Mouse (Mus musculus) left cerebral cortex, adult 8-10 months (tissue): Measurements from ENCODE around the gene Thoc3. TPM values are rescaled to one million over a fixed set of nuclear protein-coding genes. Genes with fewer than 3 reads are reported as not detected.
A peak's percentile ranks its signal among the peaks of the same experiment; 100 is the strongest.

Source experiments
- DNase-seq, 2 experiments: peaks; one replicate each; pipeline ENCODE4 v3.0.0; 2022; ENCODE audit warnings: low spot score in 2 of 2
- total RNA-seq, 4 experiments: library from RNA; stranded (reverse); gene quantifications; 2 replicates each; pipeline ENCODE4 v1.2.4; 2022

The Thoc3 gene
- total RNA-seq, 4 experiments from 2014 or later = 31.2 to 37.2 (median 35.5) TPM

DNA sequence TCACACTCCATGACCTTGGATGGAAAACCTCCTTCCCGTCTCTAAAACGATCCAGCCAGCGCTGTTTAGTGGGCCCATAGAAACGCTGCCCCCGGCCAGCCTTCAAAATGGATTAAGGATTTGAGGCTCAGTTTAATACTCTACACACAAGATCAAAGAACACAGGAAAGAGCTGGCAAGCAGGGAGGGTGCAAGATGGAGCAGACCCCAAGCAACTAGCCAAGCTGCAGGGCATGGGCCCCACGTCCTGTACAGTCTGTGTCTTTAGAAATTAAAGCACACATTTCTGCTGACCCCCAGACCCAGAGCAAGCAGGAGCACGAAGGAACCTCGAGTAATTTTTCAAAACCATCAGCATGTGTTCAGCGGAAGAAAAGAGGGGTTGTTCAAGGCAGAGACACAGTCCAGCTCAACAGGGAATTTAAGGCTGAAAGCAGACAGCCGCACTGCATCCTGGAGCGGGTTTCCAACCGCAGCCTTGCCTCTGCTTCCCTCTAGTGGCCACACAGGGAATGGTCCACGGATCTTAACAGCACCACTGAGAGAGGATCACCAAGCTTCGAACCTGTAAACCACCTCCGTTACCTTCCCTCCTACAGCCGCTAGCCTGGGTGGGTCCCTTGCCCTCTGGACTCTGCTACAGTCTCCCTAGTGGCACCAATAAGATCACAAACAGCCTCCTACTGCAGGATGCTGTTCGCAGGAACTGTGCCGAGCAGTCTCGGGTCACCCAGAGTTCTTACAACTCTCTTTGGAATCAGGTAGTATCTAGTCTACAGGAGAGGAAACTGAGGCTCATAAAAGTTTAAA, 21.8 kb downstream of the Thoc3 start:
- peak; percentile 47 to 85 for DNase-seq

DNA sequence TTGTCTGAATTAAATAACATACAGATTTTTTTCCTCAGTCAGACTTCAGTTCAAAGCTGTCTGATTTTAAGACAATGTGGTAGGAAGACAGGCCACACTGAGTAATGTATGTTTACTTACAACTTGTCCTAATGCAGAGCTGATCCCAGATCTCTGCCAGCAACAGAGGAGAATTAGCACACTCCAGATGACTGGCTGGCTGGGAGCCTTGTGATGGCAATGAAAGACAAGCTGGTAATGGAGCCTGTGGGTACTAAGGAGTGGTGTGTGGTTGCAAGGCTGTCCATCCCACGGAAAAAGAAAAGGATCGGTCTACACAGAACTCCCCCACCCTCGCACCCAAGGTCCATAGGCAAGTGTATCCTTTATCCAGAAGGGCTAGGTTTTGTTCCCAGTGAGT, 25.0 kb downstream of the Thoc3 start:
- DNase-seq = no peak

DNA sequence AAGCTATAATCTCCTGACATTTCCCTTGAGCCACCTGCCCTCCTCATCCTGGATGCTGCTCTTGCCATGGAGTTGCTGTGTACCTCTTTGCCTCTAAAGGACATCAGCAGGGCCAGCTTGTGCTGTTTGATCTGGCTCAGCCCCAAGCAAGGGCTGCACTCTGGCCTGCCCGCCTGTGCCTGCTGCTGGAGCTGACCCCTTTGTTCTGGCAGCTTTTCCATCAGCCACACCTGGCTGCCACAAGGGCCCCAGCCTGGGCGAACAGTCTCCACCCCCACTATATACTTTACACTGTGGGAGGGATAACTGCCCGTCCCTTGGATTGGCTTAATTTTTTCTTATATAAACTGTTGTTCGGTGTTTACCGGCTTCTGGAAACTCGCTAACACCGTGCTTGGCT, 28.7 kb downstream of the Thoc3 start:
- DNase-seq = no peak

DNA sequence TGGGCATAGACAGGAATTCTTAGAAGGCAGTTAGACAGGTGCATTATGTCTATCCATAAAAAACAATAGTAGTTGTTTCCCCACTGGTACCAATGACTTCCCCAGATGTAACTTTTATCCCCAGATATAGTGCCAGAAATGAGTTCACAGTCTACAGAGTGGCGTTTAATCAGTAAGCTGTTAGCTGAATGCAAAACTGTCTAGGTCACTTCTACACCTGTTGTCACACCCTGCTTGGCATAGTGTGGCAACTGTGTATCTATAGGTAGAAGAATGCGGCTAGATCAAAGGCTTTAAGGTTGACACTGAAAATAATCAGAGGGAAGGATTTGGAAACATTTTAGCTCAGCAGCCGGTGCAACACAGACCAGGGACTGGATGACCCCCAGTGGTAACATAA, 29.8 kb downstream of the Thoc3 start:
- DNase-seq = no peak

DNA sequence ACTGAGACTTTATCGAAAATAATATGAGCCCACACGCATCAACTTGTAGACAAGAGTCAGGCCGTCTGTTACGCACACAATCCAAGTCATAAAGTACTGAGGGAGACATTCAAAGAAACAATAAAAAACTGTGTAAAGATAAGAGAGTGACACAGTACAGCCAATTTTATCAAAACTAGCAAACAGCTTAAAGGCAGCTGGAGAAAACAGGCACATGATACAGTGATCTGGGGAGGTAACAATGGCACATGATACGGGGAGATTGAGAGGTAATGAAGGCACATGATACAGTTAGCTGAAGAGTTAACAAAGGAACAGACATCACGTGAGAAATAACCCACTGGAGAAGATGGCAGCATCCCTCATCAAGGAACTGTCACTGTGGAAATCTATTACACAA, 31.6 kb downstream of the Thoc3 start:
- no peak for DNase-seq

DNA sequence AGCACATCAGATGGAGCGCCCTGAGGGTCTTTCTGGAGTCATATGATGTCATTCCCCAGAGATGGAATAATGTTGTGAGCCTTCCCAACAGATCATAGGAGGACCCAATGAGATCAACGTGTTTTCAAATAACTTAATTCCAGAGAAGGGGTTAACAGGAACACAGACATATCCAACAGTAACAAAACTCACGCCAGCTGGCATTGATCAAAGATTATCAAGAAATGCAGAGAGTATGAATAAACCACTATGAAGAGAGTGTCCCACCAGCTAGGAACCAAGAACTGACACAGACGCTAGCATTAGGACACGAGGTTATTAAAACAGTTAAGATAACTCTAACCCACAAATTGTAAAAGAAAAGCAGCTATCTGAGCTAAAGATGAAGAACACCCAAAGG, 32.0 kb downstream of the Thoc3 start:
- no peak for DNase-seq

DNA sequence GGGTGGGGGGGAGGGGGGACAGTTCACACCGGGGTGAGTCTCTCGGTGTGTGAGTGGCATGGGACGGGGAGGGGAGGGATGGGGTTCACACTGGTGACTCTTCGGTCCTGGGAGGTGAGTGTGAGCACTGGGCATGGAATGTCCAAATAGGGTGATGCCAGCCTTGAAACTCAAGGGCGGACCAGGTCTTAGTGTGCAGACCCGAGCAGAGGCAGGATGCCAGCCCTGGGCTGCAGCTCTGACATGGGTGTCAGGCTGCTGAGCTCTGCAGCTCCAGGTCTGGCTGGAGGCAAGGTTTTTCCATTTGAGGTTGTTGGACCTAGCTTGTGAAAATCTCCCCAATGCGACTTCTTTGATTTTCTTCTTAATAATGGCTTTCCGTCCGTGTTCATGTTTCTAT, 37.5 kb downstream of the Thoc3 start:
- DNase-seq = no peak

DNA sequence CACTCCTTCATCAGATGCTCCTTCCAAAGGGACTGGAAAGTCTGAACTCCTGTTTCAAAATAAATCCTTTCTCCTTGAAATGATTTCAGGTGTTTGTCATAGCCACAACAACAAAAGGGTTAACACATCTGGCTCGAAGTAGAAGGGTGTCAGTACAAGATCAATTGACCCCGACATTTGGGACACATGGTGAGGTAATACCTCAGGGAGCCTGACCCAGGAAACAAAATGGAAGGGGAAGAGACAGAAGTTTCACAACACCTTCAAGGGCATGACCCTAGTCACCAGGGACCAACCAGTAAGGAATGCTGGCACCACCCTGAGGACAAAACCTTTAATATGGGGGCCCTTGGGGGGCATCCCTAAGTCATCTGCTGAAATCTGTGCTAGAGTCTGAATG, 38.6 kb downstream of the Thoc3 start:
- no peak for DNase-seq

DNA sequence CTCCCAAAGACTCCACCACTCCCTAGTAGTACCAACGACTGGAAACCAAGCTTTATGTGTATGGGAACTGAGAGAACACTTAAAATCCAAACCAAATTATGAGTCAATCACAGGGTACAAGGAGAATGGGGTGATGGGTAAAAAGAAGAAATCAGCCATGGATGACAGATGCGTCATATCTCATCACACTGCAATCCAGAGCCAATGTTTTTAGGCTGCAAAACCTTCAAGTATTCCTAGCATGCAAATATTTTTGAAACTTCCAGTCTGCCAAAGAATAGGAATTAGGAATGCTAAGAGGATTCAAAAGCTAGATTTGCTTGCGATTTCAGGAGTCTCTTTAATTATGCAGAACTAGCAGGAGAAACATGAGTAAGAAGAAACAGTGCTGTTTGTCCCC, 39.9 kb downstream of the Thoc3 start:
- no peak for DNase-seq

DNA sequence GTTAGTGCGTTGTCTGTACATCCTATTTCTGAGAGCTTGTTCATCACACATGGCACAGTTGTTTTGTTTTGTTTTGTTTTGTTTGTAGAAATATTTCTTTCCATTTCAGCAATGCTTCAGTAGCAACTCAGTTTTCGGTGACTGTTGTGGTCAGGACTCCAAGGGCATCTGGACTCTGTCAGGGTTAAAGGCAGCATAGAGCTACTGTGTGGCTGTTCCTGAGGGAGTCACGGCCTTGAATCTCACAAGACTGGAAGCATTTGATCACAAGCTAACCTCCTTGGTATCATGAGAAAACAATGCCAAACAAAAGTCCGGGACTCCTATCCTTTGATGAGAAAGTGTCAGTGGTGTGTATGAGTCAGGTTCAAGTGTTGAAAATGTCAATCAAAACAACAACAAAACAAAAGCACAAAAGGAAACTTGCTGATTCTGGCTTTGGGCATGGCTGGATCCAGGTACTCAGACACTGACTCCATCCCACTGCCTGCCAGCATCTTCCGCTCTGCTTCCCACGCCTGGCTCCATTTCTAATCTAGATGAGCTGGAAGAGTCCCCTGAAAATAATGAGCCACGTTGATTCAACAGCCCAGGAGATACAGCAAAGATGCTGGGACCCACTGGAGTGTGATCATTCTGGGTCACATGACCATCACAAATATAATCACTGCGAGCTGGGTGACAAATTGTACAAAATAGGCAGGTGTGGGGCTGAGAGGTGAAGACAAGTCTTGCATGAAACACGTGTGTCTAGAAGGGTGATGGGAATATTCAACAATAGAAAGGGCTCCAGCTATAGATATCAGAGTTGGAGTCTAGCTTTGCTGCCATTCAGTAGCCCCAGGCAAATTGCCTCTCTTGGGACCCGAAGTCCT, 41.6 kb downstream of the Thoc3 start:
- DNase-seq = no peak

DNA sequence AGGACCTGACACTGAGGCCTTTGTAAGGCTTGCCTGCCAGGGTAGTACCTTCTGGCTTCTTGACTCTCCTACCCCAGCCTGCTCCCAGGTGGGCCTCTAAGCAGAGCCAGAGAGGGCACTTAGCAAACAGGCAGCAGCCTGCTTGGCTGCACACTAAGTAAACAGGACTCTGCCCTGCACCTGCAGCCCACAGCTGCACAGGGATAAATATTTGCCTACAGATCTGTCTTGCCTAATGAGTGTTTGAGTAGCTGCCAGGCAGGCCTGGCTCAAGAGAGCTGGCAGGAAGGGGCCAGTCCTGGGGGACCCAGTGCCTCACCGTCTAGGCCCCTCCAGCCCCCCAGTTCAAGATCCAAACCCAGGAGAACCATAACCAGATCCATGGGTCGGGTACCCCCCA, 43.4 kb downstream of the Thoc3 start:
- DNase-seq = no peak

DNA sequence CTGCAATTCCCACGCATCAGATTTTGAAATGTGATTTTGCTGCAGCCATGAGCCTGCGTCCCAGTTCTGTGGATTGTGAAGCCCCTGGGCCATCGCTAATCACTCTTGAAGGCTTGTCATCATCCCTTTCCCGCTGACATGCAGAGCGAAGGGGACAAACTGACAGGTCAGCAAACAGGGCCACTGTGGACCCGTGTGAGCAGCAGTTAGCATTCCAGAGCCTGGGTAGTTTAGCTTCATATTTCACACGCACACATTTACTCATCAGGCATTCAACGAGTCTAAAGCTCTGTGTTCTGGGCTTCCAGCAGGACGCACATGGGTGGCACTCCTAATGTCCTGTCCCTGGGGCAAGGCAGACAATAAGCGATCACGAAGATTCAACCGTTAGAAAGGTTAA, 48.4 kb downstream of the Thoc3 start:
- DNase-seq = no peak

DNA sequence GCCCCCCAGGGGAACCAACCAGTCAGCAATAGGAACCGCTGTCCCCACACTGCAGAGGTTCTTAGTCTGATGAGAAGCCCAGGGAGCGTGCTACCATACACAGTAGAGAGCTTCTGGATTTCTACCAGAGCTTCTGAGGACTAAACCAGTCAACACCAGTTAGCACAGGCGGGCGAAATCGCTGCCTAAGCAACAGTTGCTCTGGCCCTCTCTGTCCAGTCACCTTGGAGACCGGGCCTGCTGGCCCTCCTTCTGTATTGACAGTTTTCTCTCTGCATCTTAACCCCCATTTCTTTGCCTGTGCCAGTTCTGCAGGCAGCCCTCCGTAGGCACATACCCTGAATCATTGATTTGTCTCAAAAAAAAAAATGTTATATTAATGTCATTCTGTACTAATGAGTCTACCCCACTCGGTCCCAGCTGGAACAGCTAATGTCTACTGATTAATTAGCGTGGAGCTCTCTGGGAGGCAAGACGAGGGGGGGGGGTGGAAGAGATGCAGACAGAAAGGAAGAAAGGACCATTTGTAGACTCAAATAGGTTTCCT, 49.8 kb downstream of the Thoc3 start:
- no peak for DNase-seq

DNA sequence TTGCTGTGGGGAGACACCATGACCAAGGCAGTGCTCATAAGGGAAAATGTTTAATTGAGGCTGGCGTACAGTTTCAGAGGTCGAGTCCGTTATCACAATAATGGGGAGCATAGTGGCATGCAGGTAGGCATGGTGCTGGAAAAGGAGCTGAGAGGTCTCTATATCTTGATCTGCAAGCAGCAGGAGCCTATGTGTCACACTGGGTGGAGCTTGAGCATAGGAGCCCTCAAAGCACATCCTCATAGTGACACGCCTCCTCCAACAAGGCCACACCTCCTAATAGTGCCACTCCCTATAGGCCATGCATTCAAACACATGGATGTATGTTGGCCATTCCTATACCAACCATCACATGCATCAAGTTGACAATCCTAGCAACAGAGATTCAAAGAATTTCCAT, 53.6 kb downstream of the Thoc3 start:
- no peak for DNase-seq

DNA sequence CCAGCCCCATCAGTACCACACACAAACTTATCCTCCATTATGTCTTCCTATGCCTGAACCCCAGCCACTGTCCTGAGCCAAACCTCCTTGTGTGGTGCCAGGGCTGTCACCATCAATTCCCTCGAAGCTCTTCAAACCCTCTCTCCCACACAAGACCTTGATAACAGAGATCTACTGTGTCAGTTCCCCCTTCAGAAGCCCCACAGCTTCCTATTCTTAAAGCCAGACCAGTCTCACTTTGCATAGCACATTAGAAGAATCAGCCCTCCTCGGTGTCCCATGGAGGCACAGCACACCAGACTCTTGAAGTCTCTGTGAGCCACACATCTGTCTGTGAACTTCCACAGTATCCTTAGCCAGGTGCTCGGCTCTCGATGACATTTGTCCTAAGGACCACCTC, 55.9 kb downstream of the Thoc3 start:
- DNase-seq = no peak

DNA sequence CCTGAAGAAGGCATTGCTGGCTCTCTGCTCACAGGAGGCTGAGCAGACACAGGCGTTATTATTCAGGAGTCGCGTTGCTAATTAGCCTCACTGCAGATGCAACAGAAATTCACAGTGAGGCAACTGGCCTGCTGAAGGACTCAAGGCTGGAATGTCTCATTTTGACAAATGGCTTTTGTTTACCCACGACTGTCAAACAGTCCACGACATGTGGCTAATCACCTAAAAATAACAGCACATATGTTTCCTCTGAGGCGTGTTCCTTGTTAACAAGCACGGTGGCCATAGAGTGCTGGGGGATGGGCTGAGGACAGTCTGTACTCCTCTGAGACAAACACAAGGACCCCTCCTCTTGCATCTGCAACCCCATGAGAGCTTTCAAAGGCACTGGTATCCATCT, 56.4 kb downstream of the Thoc3 start:
- no peak for DNase-seq

DNA sequence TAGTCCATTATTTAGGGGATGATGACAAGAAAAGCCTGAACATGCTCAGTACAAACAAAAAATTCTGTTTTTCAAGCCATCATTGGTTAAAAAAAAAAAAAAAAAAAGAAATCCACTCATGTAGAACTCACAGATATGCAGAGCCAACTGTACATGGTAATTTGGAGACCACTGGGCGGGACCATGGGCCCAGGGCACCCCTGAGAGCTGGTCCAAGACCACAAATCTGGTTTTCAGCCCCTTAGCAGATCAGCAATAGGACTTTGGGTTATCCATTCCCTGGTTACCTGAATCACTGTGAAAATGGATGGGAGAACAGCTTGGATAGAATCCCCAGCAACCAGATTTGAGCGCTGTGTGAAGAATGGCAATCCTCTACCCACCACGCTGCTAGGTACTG, 57.0 kb downstream of the Thoc3 start:
- DNase-seq = no peak

Other genes with a start within 250 kb of the Thoc3 start
- 100 to 1,000 TPM; 781 to 858 (median 827) TPM for gene Cplx2, start 97.5 kb downstream of the Thoc3 start, total RNA-seq
- gene Simc1, start 34.9 kb upstream of the Thoc3 start, total RNA-seq = 10 to 100 TPM; 15.2 to 17.8 (median 17.1) TPM
- gene 4833439L19Rik, start 96.6 kb upstream of the Thoc3 start, total RNA-seq = 100 to 1,000 TPM; 122 to 141 (median 126) TPM
- gene Arl10, start 106.2 kb upstream of the Thoc3 start, total RNA-seq = 10 to 100 TPM; 21.7 to 37.2 (median 27.8) TPM
- gene Nop16, start 121.2 kb upstream of the Thoc3 start, total RNA-seq = 10 to 100 TPM; 17.2 to 23.0 (median 20.3) TPM
- gene Higd2a, start 121.4 kb upstream of the Thoc3 start, total RNA-seq = 100 to 1,000 TPM; 134 to 142 (median 140) TPM
- 100 to 1,000 TPM; 271 to 315 (median 292) TPM for gene Cltb, start 142.5 kb upstream of the Thoc3 start, total RNA-seq
- 10 to 100 TPM; 47.2 to 60.3 (median 55.7) TPM for gene Faf2, start 152.9 kb upstream of the Thoc3 start, total RNA-seq
- 100 to 1,000 TPM; 141 to 159 (median 144) TPM for gene Rnf44, start 225.1 kb upstream of the Thoc3 start, total RNA-seq
- gene Cdhr2, start 232.6 kb upstream of the Thoc3 start, total RNA-seq = under 1 TPM; 0.13 to 0.35 (median 0.25) TPM